Comparison of ENCODE assay signal across 11 mouse cellular contexts in the genomic region with DNA sequence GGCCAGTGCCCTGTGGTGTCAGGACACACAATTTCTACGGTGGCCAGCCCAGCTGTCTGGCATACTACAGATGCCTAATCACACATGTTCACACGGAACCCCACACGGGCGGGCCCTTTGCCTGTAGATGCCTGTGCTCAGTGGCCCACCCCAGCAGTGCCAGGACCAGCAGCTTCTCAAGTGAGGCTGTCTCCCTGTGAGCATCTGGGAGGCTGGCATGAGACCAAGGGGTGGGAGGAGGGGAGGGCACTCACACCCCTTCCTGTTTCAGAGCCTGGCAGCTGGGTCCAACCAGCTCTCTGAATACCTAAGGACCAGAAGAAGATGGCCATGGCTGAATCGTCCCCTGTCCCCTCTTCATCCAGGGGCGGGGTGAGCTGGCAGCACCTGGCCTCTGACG. TPM values are rescaled to one million over a fixed set of nuclear protein-coding genes. Genes with fewer than 3 reads are reported as not detected.
DNase-seq lines count a peak whose midpoint lies in the region; ATAC-seq and TF ChIP-seq lines count a peak whose summit lies in the region.
"Had no signal": no experiment of that assay in that cellular context is flagged by ENCODE, and none has a peak within 500 bp of the region (broad histone marks: within the 10 kb centered on the region; RNA-seq: fewer than 3 reads in every experiment).

No protein-coding gene starts in this region.

- TF ChIP-seq CTCF in layer of hippocampus, adult 2 months (conservative IDR thresholded peaks at IDR 0.05): no peak

- ATAC-seq in erythroid progenitor cell, adult 5-6 weeks (replicated peaks; ENCODE audit: low FRiP score, poor library complexity, severe bottlenecking): 0 out of 2 replicates have a peak, but pooled peaks have one; percentile 12
- ATAC-seq in midbrain, embryonic 16.5 days: peak; percentile 63

- 57% methylated on average over 7 of the region's 7 CpGs for WGBS in midbrain, embryonic 16.5 days

- no peaks in the 10 kb centered on the region for H3K36me3 ChIP-seq in midbrain, embryonic 16.5 days (ENCODE audit: control insufficient read depth, insufficient read depth, low read length)

- peak; percentile 26 for DNase-seq in layer of hippocampus, adult 2 months (ENCODE audit: low spot score in 2 of 2)
- DNase-seq in layer of hippocampus, postnatal 36 days: no peak
- peak; percentile 45 for DNase-seq in NIH3T3 (ENCODE audit: low read depth)
- DNase-seq in thymus, postnatal 25 days: no peak
- no peak for DNase-seq in B cell, adult 2 months
- DNase-seq: spleen, adult 18-20 months had no signal

- no peak overlapping the region for H3K27ac ChIP-seq in layer of hippocampus, adult 2 months
- H3K27ac ChIP-seq in midbrain, embryonic 16.5 days (ENCODE audit: low read length): 0 out of 2 replicates have a peak overlapping the region, but pooled peaks have one; percentile 2

- no peaks in the 10 kb centered on the region for H3K27me3 ChIP-seq in midbrain, embryonic 16.5 days (ENCODE audit: control insufficient read depth, insufficient read depth, low read depth, low read length)

- peak overlapping the region; percentile 11; the same call in 1 of the 2 replicates for H3K9ac ChIP-seq in midbrain, embryonic 16.5 days (ENCODE audit: low read depth, low read length)

- peaks cover 23% of the 10 kb centered on the region for H3K4me1 ChIP-seq in midbrain, embryonic 16.5 days (ENCODE audit: control insufficient read depth, insufficient read depth, low read length)
- H3K4me1 ChIP-seq: megakaryocyte, embryonic 14.5 days had no signal

- H3K4me2 ChIP-seq in midbrain, embryonic 16.5 days (ENCODE audit: low read length): no peak overlapping the region

- H3K9me3 ChIP-seq in midbrain, embryonic 16.5 days (replicated peaks; ENCODE audit: control insufficient read depth, low read length, poor library complexity, severe bottlenecking): no peaks in the 10 kb centered on the region
- H3K9me3 ChIP-seq: megakaryocyte, embryonic 14.5 days had no signal

- no peak overlapping the region for H3K4me3 ChIP-seq in layer of hippocampus, adult 2 months
- no peak overlapping the region for H3K4me3 ChIP-seq in midbrain, embryonic 16.5 days (ENCODE audit: low read depth, low read length)
- H3K4me3 ChIP-seq: megakaryocyte, embryonic 14.5 days had no signal

RNA-seq across cellular contexts. Expression of gene Kcnk15, which starts 22.0 kb away (rescaled TPM):
- not detected for total RNA-seq in layer of hippocampus, adult 2 months (2021)
- not detected for total RNA-seq in layer of hippocampus, postnatal 36 days (2021)
- total RNA-seq in erythroid progenitor cell, adult 5-6 weeks (2015; ENCODE audit: low replicate concordance): not detected in 2 replicates
- total RNA-seq in erythroid progenitor cell, adult 5-6 weeks (2017; ENCODE audit: low replicate concordance): not detected in 2 replicates
- polyA plus RNA-seq in midbrain, embryonic 16.5 days (2015; fragmentation: Nextera tagmentation; extraction: Ambion mirVana): 0.17 and 0.33 TPM in 2 replicates
- polyA plus RNA-seq: intestine, embryonic 14.5 days had no signal

RNA-seq across cellular contexts. Expression of gene Rims4, which starts 43.0 kb away (rescaled TPM):
- 10 to 100 TPM; 37.0 to 39.9 TPM for total RNA-seq in layer of hippocampus, adult 2 months (2021)
- total RNA-seq in layer of hippocampus, postnatal 36 days (2021): 10 to 100 TPM; 45.5 to 47.5 TPM
- not detected in 2 replicates for total RNA-seq in erythroid progenitor cell, adult 5-6 weeks (2015; ENCODE audit: low replicate concordance)
- not detected in 2 replicates for total RNA-seq in erythroid progenitor cell, adult 5-6 weeks (2017; ENCODE audit: low replicate concordance)
- 18.8 and 20.4 TPM in 2 replicates for polyA plus RNA-seq in midbrain, embryonic 16.5 days (2015; fragmentation: Nextera tagmentation; extraction: Ambion mirVana)

RNA-seq across cellular contexts. Expression of gene Ccn5, which starts 54.8 kb away (rescaled TPM):
- not detected for total RNA-seq in layer of hippocampus, adult 2 months (2021)
- total RNA-seq in layer of hippocampus, postnatal 36 days (2021): under 1 TPM in 1 of 2 experiments, not detected in 1; 0.35 TPM
- total RNA-seq in erythroid progenitor cell, adult 5-6 weeks (2015; ENCODE audit: low replicate concordance): 1.4 TPM in 1 of 2 replicates, not detected in the other
- total RNA-seq in erythroid progenitor cell, adult 5-6 weeks (2017; ENCODE audit: low replicate concordance): not detected in 2 replicates
- polyA plus RNA-seq in midbrain, embryonic 16.5 days (2015; fragmentation: Nextera tagmentation; extraction: Ambion mirVana): 0.47 and 0.72 TPM in 2 replicates
- total RNA-seq: left cerebral cortex, postnatal 25 days had no signal

Comparison
In these comparisons a context has a peak if more than half of its experiments do, and no peak if none do; other contexts are left out.
1. DNase-seq: peak in layer of hippocampus, adult 2 months (2 of 2) and NIH3T3 (single experiment); none in layer of hippocampus, postnatal 36 days (0 of 2), thymus, postnatal 25 days (single experiment) and B cell, adult 2 months (0 of 2).
2. RNA of gene Rims4, which starts 43.0 kb away (total RNA-seq): 45.5 to 47.5 TPM in layer of hippocampus, postnatal 36 days and 37.0 to 39.9 TPM in layer of hippocampus, adult 2 months; not detected in erythroid progenitor cell, adult 5-6 weeks; every median in the first group is over 10 times any median in the second.